ENCODE assay signal across 14 mouse cellular contexts in genomic region chr1:91967041-91967440, GRCm38 (mm10).
A peak's percentile ranks its signal among the peaks of the same experiment; 100 is the strongest.
DNase-seq lines count a peak whose midpoint lies in the region; ATAC-seq lines count a peak whose summit lies in the region.
"Had no signal": no experiment of that assay in that cellular context is flagged by ENCODE, and none has a peak within 500 bp of the region (broad histone marks: within the 10 kb centered on the region; RNA-seq: fewer than 3 reads in every experiment).

No protein-coding gene starts in this region.

- no peak overlapping the region for H3K27ac ChIP-seq in hindbrain, embryonic 16.5 days (ENCODE audit: low read depth, low read length)
- H3K27ac ChIP-seq: embryonic facial prominence, embryonic 15.5 days; forebrain, embryonic 12.5 days; hindbrain, embryonic 12.5 days; liver, embryonic 14.5 days had no signal

- 64% methylated on average over 1 of the region's 1 CpGs for WGBS in hindbrain, embryonic 16.5 days

- H3K36me3 ChIP-seq in hindbrain, embryonic 16.5 days (ENCODE audit: control insufficient read depth, insufficient read depth, low read length): peaks cover 20% of the 10 kb centered on the region

- no peak overlapping the region for H3K4me2 ChIP-seq in hindbrain, embryonic 16.5 days (ENCODE audit: low read length)
- H3K4me2 ChIP-seq: embryonic facial prominence, embryonic 15.5 days; forebrain, embryonic 12.5 days; hindbrain, embryonic 12.5 days had no signal

- intact Hi-C loops in heart, postnatal 36 days (cut with DNase I): no loop called here

- H3K27me3 ChIP-seq in hindbrain, embryonic 16.5 days (replicated peaks; ENCODE audit: control insufficient read depth, insufficient read depth, low read length): no peaks in the 10 kb centered on the region
- H3K27me3 ChIP-seq: embryonic facial prominence, embryonic 15.5 days; forebrain, embryonic 12.5 days; hindbrain, embryonic 12.5 days had no signal

- ATAC-seq in cerebellum, adult (ENCODE audit: insufficient number of reproducible peaks, low FRiP score, low TSS enrichment): no peak
- ATAC-seq in hindbrain, embryonic 16.5 days: no peak

- no peaks in the 10 kb centered on the region for H3K4me1 ChIP-seq in hindbrain, embryonic 16.5 days (ENCODE audit: control insufficient read depth, insufficient read depth, low read depth, low read length)

- DNase-seq in cerebellum, postnatal 10 days: peak; percentile 34 to 46
- peak; percentile 25 to 29 for DNase-seq in heart, postnatal 36 days
- no peak for DNase-seq in heart, adult 8-10 months (ENCODE audit: low spot score)
- DNase-seq in right cerebral cortex, postnatal 4 days: peak; percentile 16
- DNase-seq in right cerebral cortex, postnatal 25 days: no peak
- peak; percentile 80 for DNase-seq in skeletal muscle tissue, adult 2 months (ENCODE audit: low read depth, low spot score)
- DNase-seq: kidney, adult 11 months had no signal

- no peak overlapping the region for H3K9ac ChIP-seq in hindbrain, embryonic 16.5 days (ENCODE audit: low read depth, low read length)
- H3K9ac ChIP-seq: embryonic facial prominence, embryonic 15.5 days; forebrain, embryonic 12.5 days; hindbrain, embryonic 12.5 days; liver, embryonic 14.5 days had no signal

- H3K9me3 ChIP-seq in hindbrain, embryonic 16.5 days (ENCODE audit: control insufficient read depth, low read length): no peaks in the 10 kb centered on the region
- H3K9me3 ChIP-seq: embryonic facial prominence, embryonic 15.5 days; forebrain, embryonic 12.5 days; hindbrain, embryonic 12.5 days; limb, embryonic 10.5 days had no signal

- no peak overlapping the region for H3K4me3 ChIP-seq in hindbrain, embryonic 16.5 days (ENCODE audit: low read length)
- H3K4me3 ChIP-seq: embryonic facial prominence, embryonic 15.5 days; forebrain, embryonic 12.5 days; hindbrain, embryonic 12.5 days; limb, embryonic 10.5 days had no signal

Comparison
In these comparisons a context has a peak if more than half of its experiments do, and no peak if none do; other contexts are left out.
1. DNase-seq: peak in cerebellum, postnatal 10 days (2 of 2), heart, postnatal 36 days (2 of 2), right cerebral cortex, postnatal 4 days (single experiment) and skeletal muscle tissue, adult 2 months (single experiment); none in heart, adult 8-10 months (single experiment) and right cerebral cortex, postnatal 25 days (single experiment).